Mouse (Mus musculus): ENCODE measurements around the gene Fnbp1l. TPM values are rescaled to one million over a fixed set of nuclear protein-coding genes. Genes with fewer than 3 reads are reported as not detected.

Gene Fnbp1l
- total RNA-seq, 2 experiments from 2014 or later: 5.3 to 5.5 TPM

GRCm38 (mm10) chr3:122492872-122493615, 126.5 kb downstream of the Fnbp1l start:
- no peak for DNase-seq

- DNase-seq: no peak
Observed at GRCm38 (mm10) chr3:122492006-122492405, 127.5 kb downstream of the Fnbp1l start.

- no peak for DNase-seq
Observed at GRCm38 (mm10) chr3:122490574-122490973, 128.9 kb downstream of the Fnbp1l start.

Small RNAs within 50 kb of the gene (microRNA-seq; reads per million reads assigned to microRNA genes)
- 0 reads per million in 2 experiments for gene Mir7657 (ENCODE audit: borderline replicate concordance in 2 of 2)

Other genes starting within 250 kb of the Fnbp1l start
- 1 to 10 TPM; 2.3 to 3.0 TPM for gene Pde5a, start 109.2 kb upstream of the Fnbp1l start, total RNA-seq (2021)

Data from gastrocnemius, postnatal 25 days (tissue).